Mouse (Mus musculus) right cerebral cortex, postnatal 10 days (tissue): ENCODE measurements at regions not wholly inside any gene's neighbourhood (a gene's known extent, or its start where the extent isn't known, plus 50 kb on each side); places are given as distances from the start of the nearest gene placed in this dataset.
A peak's percentile ranks its signal among the peaks of the same experiment; 100 is the strongest.
"Not testable (repeated sequence)": the region's sequence is repeated elsewhere in the genome, so short reads cannot be mapped to it uniquely, and the experiment has no call there.

Experiments used
- DNase-seq, 2 experiments: peaks; one replicate each; pipeline ENCODE4 v3.0.0; 2021; ENCODE audit warnings: low spot score in 2 of 2

- DNase-seq = no peak
These were observed 52.0 kb upstream of the Trpm1 start for GRCm38 (mm10) chr7:64101679-64102078.

GRCm38 (mm10) chr7:64099606-64100005 is 54.0 kb upstream of the Trpm1 start:
- DNase-seq = no peak

DNA sequence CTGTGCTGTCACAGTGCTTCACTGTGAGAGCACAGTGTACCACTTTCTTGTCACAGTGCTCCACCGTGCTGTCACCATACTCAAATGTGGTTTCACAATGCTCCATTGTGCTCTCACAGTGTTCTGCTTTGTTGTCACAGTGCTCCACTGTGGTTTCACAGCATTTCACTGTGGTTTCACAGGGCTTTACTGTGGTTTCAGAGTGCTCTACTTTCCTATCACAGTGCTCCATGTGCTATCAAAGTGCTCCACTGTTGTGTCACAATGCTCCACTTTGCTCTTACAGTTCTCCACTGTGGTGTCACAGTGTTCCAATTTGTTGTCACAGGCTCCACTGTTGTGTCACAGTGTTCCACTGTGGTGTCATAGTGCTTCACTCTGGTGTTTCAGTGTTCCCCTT is 63.6 kb upstream of the Trpm1 start:
- DNase-seq = no peak

- DNase-seq = no peak
These were observed 64.6 kb upstream of the Trpm1 start for GRCm38 (mm10) chr7:64089034-64089433.

GRCm38 (mm10) chr7:64083978-64084377 is 69.7 kb upstream of the Trpm1 start:
- not testable (repeated sequence) for DNase-seq

- DNase-seq = peak in 1 of 2 experiments; percentile 9
These were observed 71.0 kb upstream of the Trpm1 start for GRCm38 (mm10) chr7:64082651-64083050.

GRCm38 (mm10) chr7:64082201-64082600 is 71.4 kb upstream of the Trpm1 start:
- peak in 1 of 2 experiments; percentile 5 for DNase-seq

DNA sequence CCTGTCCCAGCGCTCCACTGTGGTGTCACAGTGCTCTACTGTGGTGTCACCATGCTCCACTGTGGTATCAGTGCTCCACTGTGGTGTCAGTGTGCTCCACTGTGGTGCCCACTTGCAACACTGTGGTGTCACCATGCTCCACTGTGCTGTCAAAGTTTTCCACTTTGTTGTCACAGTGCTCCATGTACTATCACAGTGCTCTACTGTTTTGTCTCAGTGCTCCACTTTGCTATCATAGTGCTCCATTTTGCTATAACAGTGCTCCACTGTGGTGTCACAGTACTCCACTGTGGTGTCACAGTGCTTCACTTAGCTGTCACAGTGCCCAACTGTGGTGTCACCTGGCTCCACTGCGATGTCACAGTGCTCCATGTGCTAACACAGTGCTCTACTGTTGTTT is 72.0 kb upstream of the Trpm1 start:
- peak in 1 of 2 experiments; percentile 13 for DNase-seq

GRCm38 (mm10) chr7:64081019-64081418 is 72.6 kb upstream of the Trpm1 start:
- DNase-seq = peak in 1 of 2 experiments; percentile 14

DNA sequence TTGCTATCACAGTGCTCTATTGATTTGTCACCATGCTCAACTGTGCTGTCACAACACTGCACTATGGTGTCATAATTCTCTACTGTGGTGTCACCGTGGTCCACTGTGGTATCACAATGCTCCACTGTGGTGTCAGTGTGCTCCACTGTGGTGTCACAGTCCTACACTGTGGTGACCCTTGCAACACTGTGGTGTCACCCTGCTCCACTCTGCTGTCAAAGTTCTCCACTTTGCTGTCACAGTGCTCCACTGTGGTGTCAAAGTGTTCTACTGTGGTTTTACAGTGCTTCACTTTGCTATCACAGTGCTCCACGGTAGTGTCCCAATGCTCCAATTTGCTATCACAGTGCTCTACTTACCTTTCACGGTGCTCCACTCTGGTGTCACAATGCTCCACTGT is 74.3 kb upstream of the Trpm1 start:
- DNase-seq = peak in 1 of 2 experiments; percentile 12

DNA sequence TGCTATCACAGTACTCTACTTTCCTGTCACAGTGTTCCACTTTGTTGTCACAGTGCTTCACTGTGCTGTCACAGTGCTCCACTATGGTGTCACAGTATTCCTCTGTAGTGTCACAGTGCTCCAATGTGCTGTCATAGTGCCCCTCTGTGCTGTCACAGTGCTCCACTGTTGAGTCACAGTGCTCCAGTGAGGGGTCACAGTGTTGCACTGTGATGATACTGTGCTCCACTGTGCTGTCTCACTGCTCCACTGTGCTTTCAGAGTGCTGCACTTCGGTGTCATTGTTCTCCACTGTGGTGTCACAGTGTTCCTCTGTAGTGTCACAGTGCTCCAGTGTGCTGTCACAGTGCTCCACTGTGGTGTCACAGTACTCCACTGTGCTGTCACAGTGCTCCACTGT is 75.0 kb upstream of the Trpm1 start:
- peak in 1 of 2 experiments; percentile 5 for DNase-seq

DNA sequence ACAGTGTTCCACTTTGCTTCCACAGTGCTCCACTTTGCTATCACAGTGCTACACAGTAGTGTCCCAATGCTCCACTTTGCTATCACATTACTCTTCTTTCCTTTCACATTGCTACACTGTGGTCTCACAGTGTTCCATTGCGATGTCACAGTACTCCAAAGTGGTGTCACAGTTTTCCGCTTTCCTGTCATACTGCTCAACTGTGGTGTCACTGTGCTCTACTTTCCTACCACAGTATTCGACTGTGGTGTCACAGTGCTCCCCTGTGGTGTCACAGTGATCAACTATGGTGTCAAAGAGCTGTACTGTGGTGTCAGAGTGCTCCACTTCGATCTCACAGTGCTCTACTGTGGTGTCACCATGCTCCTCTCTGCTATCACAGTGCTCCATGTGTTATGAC is 76.1 kb upstream of the Trpm1 start:
- DNase-seq = peak in 1 of 2 experiments; percentile 21

DNA sequence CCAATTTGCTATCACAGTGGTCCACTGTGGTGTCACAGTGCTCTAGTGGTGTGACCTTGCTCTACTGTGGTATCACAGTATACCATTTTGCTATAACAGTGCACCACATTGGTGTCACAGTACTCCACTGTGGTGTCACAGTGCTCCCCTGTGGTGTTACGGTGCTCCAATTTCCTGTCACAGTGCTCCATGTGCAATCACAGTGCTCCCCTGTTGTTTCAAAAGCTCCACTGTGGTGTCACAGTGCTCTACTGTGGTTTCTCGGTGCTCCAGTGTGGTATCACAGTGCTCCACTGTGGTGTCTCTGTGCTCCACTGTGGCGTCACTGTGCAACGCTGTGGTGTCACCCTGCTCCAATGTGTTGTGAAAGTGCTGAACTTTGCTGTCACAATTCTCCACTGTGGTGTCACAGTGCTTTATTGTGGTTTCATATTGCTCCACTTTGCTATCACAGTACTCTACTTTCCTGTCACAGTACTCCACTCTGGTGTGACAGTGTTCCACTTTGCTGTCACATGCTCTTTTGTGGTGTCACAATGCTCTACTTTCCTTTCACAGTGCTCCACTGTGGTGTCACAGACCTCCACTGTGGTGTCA is 76.8 kb upstream of the Trpm1 start:
- DNase-seq = peak in 1 of 2 experiments; percentile 10

DNA sequence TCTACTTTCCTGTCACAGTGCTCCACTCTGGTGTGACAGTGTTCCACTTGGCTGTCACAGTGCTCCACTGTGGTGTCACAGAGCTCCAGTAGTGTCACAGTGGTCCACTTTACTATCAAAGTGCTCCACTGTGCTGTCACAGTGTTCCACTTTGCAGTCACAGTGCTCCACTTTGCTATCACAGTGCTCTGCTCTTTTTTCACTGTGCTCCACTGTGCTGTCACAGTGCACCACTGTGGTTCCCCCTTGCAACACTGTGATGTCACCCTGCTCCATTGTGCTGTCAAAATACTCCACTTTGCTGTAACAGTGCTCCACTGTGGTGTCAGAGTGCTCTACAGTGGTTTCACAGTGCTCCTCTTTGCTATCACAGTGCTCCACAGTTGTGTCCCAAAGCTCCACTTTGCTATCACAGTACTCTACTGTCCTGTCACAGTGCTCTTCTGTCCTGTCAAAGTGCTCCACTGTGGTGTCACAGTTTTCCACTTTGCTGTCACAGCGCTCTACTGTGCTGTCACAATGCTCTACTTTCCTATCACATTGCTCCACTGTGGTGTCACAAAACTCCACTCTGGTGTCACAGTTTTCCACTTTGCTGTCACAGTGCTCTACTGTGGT is 77.8 kb upstream of the Trpm1 start:
- DNase-seq = peak in 1 of 2 experiments; percentile 9

DNA sequence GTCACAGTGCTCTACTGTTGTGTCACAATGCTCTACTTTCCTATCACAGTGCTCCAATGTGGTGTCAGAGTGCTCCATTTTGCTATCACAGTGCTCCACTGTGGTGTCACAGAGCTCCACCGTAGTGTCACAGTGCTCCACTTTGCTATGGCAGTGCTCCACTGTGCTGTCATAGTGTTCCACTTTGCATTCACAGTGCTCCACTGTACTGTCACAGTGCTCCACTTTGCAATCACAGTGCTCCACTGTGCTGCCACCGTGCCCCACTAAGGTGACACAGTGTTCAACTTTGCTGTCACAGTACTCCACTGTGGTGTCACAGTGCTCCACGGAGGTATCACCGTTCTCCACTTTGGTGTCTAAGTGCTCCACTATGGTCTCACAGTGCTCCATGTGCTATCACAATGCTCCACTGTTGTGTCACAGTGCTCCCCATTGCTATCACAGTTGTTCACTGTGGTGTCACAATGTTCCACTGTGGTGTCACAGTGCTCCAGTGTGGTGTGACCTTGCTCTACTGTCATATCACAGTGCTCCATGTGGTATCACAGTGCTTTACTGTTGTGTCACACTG is 78.9 kb upstream of the Trpm1 start:
- peak in 1 of 2 experiments; percentile 13 for DNase-seq

DNA sequence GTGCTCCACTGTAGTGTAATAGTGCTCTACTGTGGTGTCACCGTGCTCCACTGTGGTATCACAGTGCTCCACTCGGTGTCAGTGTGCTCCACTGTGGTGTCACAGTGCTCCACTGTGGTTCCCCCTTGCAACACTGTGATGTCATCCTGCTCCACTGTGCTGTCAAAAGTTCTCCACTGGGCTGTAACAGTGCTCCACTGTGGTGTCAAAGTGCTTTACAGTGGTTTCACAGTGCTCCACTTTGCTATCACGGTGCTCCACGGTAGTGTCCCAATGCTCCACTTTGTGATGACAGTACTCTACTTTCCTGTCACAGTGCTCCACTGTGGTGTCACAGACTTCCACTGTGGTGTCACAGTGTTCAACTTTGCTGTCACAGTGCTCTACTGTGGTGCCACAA is 79.4 kb upstream of the Trpm1 start:
- DNase-seq = peak in 1 of 2 experiments; percentile 12

DNA sequence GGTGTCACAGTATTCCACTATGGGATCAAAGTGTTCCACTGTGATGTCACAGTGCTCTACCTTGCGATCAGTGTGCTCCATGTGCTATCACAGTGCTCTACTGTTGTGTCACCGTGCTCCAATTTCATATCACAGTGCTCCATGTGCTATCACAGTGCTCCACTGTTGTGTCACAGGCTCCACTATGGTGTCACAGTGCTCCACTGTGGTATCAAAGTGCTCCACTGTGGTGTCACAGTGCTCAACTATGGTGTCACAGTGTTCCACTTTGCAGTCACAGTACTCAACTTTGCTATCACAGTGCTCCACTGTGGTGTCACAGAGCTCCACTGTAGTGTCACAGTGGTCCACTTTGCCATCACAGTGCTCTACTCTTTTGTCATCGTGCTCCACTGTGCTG is 79.9 kb upstream of the Trpm1 start:
- peak in 1 of 2 experiments; percentile 20 for DNase-seq

DNA sequence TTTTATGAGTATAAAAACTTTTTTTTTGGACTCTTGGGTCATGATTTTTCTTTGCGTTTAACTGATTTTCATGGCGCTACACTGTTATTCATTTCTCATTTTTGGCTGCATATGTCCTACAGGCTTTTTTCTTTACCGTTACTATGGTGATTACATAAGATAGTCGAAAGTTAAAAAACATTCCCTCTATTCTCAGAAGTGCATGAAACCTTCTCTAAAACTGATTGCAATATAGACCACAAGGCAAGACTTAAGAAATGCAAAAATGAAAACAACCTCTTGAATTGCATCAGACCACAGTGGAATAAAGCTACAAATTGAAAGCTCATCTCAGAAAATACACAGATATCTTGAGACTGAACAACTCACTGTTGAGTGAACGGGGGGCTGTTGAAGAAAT is 82.7 kb upstream of the Trpm1 start:
- no peak for DNase-seq

- DNase-seq = peak; percentile 91 to 93
These were observed 87.9 kb upstream of the Trpm1 start for GRCm38 (mm10) chr7:64065529-64066247.

DNA sequence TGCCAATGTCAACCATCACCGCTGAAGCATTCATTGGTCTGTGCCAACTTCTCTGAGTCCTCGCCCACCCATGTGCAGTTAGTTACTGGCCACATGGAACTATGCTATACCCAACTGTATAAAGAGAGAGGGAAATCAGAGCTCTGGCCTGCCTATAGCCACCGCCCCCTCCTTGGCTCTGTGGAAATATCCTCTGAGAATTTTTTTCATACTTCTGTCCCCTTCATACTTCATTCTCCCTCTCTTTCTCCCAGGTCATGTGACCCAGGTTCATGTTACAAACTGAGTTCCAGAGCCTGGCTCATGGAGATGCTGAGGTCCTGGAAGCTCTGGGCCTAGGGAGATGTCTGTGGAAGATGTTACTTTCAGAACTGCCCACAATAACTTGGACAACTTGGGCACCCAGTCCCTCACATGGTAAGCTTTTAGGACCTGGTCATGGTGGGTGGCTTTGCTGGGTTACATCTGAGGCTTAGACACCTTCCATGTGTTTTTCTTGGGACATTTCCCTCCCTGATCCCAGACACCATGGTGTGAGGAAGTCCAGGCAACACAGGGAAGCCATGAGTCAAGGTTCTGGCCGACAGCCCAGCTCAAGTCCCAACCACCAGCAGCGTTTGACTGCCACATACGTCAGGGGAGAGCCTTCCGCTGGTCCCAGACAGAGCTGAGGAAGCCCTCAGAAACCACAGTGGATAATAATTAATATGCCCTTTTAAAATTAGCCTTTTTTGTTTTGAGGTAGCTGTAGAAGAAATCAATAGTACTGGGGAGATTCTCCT is 89.0 kb upstream of the Trpm1 start:
- DNase-seq = peak; percentile 57 to 61

- no peak for DNase-seq
These were observed 92.5 kb upstream of the Trpm1 start for GRCm38 (mm10) chr7:64061170-64061569.

DNA sequence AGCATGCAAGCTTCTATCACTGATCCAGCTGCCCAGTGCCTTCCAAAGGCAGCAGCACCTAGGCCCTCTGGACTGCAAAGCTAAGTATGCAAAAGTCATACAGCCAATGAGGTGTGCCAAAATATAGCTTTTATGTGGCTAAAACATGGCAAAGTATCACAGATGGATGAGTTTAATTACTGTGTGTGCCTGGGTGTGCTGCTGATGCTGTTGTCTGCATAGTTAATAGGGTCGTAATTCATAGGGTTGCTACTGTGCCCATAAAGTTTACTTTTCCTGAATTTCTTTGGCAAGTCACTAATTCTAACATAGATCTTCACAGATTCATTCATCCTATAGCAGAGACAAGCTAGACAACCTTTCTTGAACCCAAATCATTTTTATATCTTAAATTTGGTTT is 93.1 kb upstream of the Trpm1 start:
- DNase-seq = no peak
